Mouse (Mus musculus) MEL (cell line): ENCODE data around the gene Plk4. TPM values are rescaled to one million over a fixed set of nuclear protein-coding genes. Genes with fewer than 3 reads are reported as not detected.

Source experiments
- DNase-seq: peaks from one replicate; pipeline ENCODE4 v3.0.0; 2011; ENCODE audit warnings: low read depth, low spot score
- H3K27ac ChIP-seq: 2 replicates; pipeline ENCODE4 v1.5.1; 2012; ENCODE audit warnings: low read depth, mild to moderate bottlenecking, control low read depth, low read length, moderate library complexity; ENCODE audit not compliant: control insufficient read depth
- H3K27me3 ChIP-seq, 2 experiments: fragments of 150-350 bp in 1 of 2; sonication (generic) in 1 of 2; 2 replicates each; pipeline ENCODE4 v1.6.1; 2012; ENCODE audit warnings: low read length in 2 of 2, mild to moderate bottlenecking in 2 of 2, improper control_type of control experiment in 1 of 2, moderate library complexity in 1 of 2; ENCODE audit not compliant: insufficient read depth in 2 of 2, control insufficient read depth in 1 of 2
- H3K36me3 ChIP-seq, 2 experiments: 2 replicates each; pipeline ENCODE4 v1.6.1; 2012 to 2014; ENCODE audit warnings: low read length in 2 of 2, improper control_type of control experiment in 1 of 2, inconsistent platforms in 1 of 2, mild to moderate bottlenecking in 1 of 2; ENCODE audit not compliant: insufficient read depth in 2 of 2, control insufficient read depth in 1 of 2
- H3K4me1 ChIP-seq, 2 experiments: fragments of 150-350 bp in 1 of 2; sonication (generic) in 1 of 2; 2 replicates each; pipeline ENCODE4 v1.6.1; 2012; ENCODE audit warnings: low read length in 2 of 2, improper control_type of control experiment in 1 of 2, mild to moderate bottlenecking in 1 of 2; ENCODE audit not compliant: insufficient read depth in 2 of 2, control insufficient read depth in 1 of 2
- H3K4me3 ChIP-seq, 2 experiments: fragments of 150-350 bp in 1 of 2; sonication (generic) in 1 of 2; 2 replicates each; pipeline ENCODE4 v1.5.1; 2012; ENCODE audit warnings: low read depth in 2 of 2, low read length in 2 of 2, mild to moderate bottlenecking in 2 of 2, moderate library complexity in 2 of 2, control low read depth in 1 of 2, improper control_type of control experiment in 1 of 2; ENCODE audit not compliant: control insufficient read depth in 1 of 2, insufficient read depth in 1 of 2
- H3K79me2 ChIP-seq: 2 replicates; pipeline ENCODE4 v1.6.1; 2012; ENCODE audit warnings: mild to moderate bottlenecking, low read length, moderate library complexity; ENCODE audit not compliant: control insufficient read depth, poor library complexity, insufficient read depth
- H3K9ac ChIP-seq: 2 replicates; pipeline ENCODE4 v1.6.1; 2012; ENCODE audit warnings: low read depth, mild to moderate bottlenecking, control low read depth, low read length, moderate library complexity; ENCODE audit not compliant: control insufficient read depth, poor library complexity, severe bottlenecking
- H3K9me3 ChIP-seq: fragments of 150-350 bp; sonication (generic); replicated peaks from 2 replicates; pipeline ENCODE4 v1.6.1; 2012; ENCODE audit warnings: mild to moderate bottlenecking, low read length, improper control_type of control experiment, moderate library complexity; ENCODE audit not compliant: insufficient read depth
- BHLHE40 ChIP-seq: IDR thresholded peaks from 2 replicates; pipeline ENCODE4 v1.6.1; 2012; ENCODE audit warnings: low read depth, mild to moderate bottlenecking, inconsistent platforms, low read length, improper control_type of control experiment, borderline replicate concordance
- CHD1 ChIP-seq: IDR thresholded peaks from 2 replicates; pipeline ENCODE4 v1.6.1; 2012; ENCODE audit warnings: low read depth, mild to moderate bottlenecking, inconsistent platforms, low read length, improper control_type of control experiment
- E2F4 ChIP-seq: IDR thresholded peaks from 2 replicates; pipeline ENCODE4 v1.6.1; 2011; ENCODE audit warnings: low read depth, low read length, improper control_type of control experiment, borderline replicate concordance
- ELF1 ChIP-seq: IDR thresholded peaks from 2 replicates; pipeline ENCODE4 v1.6.1; 2014; ENCODE audit warnings: low read depth, mild to moderate bottlenecking, inconsistent platforms, low read length, improper control_type of control experiment, moderate library complexity
- EP300 ChIP-seq, 2 experiments: IDR thresholded peaks; 2 replicates each; pipeline ENCODE4 v1.6.1; 2011; ENCODE audit warnings: improper control_type of control experiment in 2 of 2, low read length in 2 of 2, low read depth in 1 of 2, mild to moderate bottlenecking in 1 of 2
- ETS1 ChIP-seq: IDR thresholded peaks from 2 replicates; pipeline ENCODE4 v1.6.1; 2012; ENCODE audit warnings: low read depth, mild to moderate bottlenecking, inconsistent platforms, low read length, improper control_type of control experiment, moderate library complexity
- GABPA ChIP-seq: IDR thresholded peaks from 2 replicates; pipeline ENCODE4 v1.6.1; 2012; ENCODE audit warnings: low read depth, mild to moderate bottlenecking, inconsistent platforms, low read length, improper control_type of control experiment, moderate library complexity
- GATA1 ChIP-seq: IDR thresholded peaks from 2 replicates; pipeline ENCODE4 v1.6.1; 2011; ENCODE audit warnings: low read depth, low read length, improper control_type of control experiment
- KAT2A ChIP-seq: conservative IDR thresholded peaks from 2 replicates; pipeline ENCODE4 v1.6.1; 2012; ENCODE audit warnings: low read depth, low read length, improper control_type of control experiment, inconsistent platforms
- MAFK ChIP-seq: IDR thresholded peaks from 2 replicates; pipeline ENCODE4 v1.6.1; 2011; ENCODE audit warnings: low read depth, mild to moderate bottlenecking, low read length, improper control_type of control experiment, borderline replicate concordance
- MAX ChIP-seq: IDR thresholded peaks from 2 replicates; pipeline ENCODE4 v1.6.1; 2011; ENCODE audit warnings: low read length, improper control_type of control experiment
- MAZ ChIP-seq: IDR thresholded peaks from 2 replicates; pipeline ENCODE4 v1.6.1; 2012; ENCODE audit warnings: low read depth, mild to moderate bottlenecking, inconsistent platforms, low read length, improper control_type of control experiment
- MXI1 ChIP-seq: IDR thresholded peaks from 2 replicates; pipeline ENCODE4 v1.6.1; 2011; ENCODE audit warnings: mild to moderate bottlenecking, low read depth, low read length, improper control_type of control experiment
- MYB ChIP-seq: IDR thresholded peaks from 2 replicates; pipeline ENCODE4 v1.6.1; 2011; ENCODE audit warnings: mild to moderate bottlenecking, low read depth, low read length, improper control_type of control experiment
- MYC ChIP-seq: IDR thresholded peaks from 2 replicates; pipeline ENCODE4 v1.6.1; 2011; ENCODE audit warnings: low read depth, mild to moderate bottlenecking, low read length, improper control_type of control experiment, moderate library complexity
- POLR2A ChIP-seq, 2 experiments: IDR thresholded peaks; 2 replicates each; pipeline ENCODE4 v1.6.1; 2011 to 2012; ENCODE audit warnings: low read length in 2 of 2, mild to moderate bottlenecking in 2 of 2, control low read depth in 1 of 2, improper control_type of control experiment in 1 of 2, low read depth in 1 of 2, moderate library complexity in 1 of 2; ENCODE audit not compliant: control insufficient read depth in 1 of 2, insufficient read depth in 1 of 2, poor library complexity in 1 of 2
- RAD21 ChIP-seq: IDR thresholded peaks from 2 replicates; pipeline ENCODE4 v1.6.1; 2011; ENCODE audit warnings: mild to moderate bottlenecking, low read depth, low read length, improper control_type of control experiment
- SIN3A ChIP-seq: IDR thresholded peaks from 2 replicates; pipeline ENCODE4 v1.6.1; 2012; ENCODE audit warnings: low read length, improper control_type of control experiment, inconsistent platforms
- SMC3 ChIP-seq: IDR thresholded peaks from 2 replicates; pipeline ENCODE4 v1.6.1; 2011; ENCODE audit warnings: low read depth, low read length, improper control_type of control experiment
- TAL1 ChIP-seq: IDR thresholded peaks from 2 replicates; pipeline ENCODE4 v1.6.1; 2012; ENCODE audit warnings: mild to moderate bottlenecking, inconsistent platforms, low read length, moderate library complexity, mixed read lengths
- TBP ChIP-seq: IDR thresholded peaks from 2 replicates; pipeline ENCODE4 v1.8.0; 2011; ENCODE audit warnings: low read depth, low read length, improper control_type of control experiment
- TCF12 ChIP-seq: IDR thresholded peaks from 2 replicates; pipeline ENCODE4 v1.6.1; 2014; ENCODE audit warnings: low read depth, mild to moderate bottlenecking, inconsistent platforms, low read length, improper control_type of control experiment, moderate library complexity
- USF1 ChIP-seq: IDR thresholded peaks from 2 replicates; pipeline ENCODE4 v1.6.1; 2014; ENCODE audit warnings: low read depth, mild to moderate bottlenecking, inconsistent platforms, low read length, improper control_type of control experiment, moderate library complexity
- USF2 ChIP-seq, 2 experiments: IDR thresholded peaks; 2 replicates each; pipeline ENCODE4 v1.6.1; 2011 to 2012; ENCODE audit warnings: improper control_type of control experiment in 2 of 2, low read length in 2 of 2, borderline replicate concordance in 1 of 2, inconsistent platforms in 1 of 2, low read depth in 1 of 2, mild to moderate bottlenecking in 1 of 2; ENCODE audit not compliant: insufficient read depth in 1 of 2
- ZKSCAN1 ChIP-seq: IDR thresholded peaks from 2 replicates; pipeline ENCODE4 v1.6.1; 2012; ENCODE audit warnings: low read depth, mild to moderate bottlenecking, inconsistent platforms, low read length, improper control_type of control experiment, moderate library complexity
- ZNF384 ChIP-seq: IDR thresholded peaks from 2 replicates; pipeline ENCODE4 v1.6.1; 2012; ENCODE audit warnings: low read depth, mild to moderate bottlenecking, inconsistent platforms, low read length, improper control_type of control experiment
- polyA plus RNA-seq, 2 experiments: library from polyadenylated mRNA; stranded (reverse) in 1 of 2; unstranded in 1 of 2; fragments of >175 nt in 1 of 2; fragments of >200 nt in 1 of 2; gene quantifications; 2 replicates each; pipeline versions ENCODE4 v1.2.1 to v1.2.4; 2012; ENCODE audit warnings: low replicate concordance in 2 of 2, low read depth in 1 of 2; ENCODE audit not compliant: insufficient read length in 2 of 2, insufficient read depth in 1 of 2, missing spikeins in 1 of 2
- total RNA-seq: library from RNA; depleted of rRNA; stranded (reverse); fragments of 300-350 nt; gene quantifications from 2 replicates; pipeline ENCODE4 v1.2.3, GENCODE M21; 2012

Plk4 gene
- total and polyA plus RNA-seq, 3 experiments = 57.6 to 381 (median 60.3) TPM

DNA sequence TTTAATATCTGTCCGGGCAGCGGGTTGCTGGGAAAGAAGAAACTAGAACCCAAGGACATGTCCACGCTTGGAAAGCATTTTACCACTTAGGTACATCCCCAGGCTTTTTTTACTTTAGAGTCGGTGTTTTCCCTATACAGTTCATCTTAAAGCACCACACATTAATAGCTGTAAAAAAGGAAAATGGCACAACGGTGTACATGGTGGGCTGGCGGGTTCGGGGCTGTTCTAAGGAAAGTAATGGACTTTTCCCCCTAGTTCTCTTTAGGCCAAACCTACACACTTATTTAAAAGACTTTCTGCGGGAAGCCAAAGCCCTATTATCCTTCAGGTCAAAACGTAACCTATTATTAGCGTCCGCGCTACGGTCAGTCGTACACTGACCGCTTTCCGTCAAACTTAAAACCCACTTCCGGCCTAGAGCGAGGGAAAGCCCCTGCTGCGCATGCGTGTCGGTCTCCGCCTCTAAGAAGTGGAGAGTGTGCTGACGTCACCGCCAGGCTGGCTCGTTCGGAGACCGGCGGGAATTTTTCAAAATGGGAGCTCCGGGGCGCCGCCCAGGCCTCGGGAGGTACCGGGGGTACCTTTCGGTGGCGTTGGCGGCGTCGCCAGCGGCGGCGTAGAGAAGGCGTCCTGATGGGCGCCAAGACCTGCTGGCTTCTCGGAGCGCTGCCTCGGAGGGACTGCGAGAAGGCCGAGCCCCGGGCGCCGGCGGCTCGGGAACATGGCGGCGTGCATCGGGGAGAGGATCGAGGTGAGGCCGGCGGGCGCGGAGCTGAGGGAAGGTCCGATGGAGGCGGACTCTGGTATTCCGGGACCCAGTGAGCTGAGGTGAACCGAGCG, at the start of gene Plk4 (continued):
- no peak for TF ChIP-seq EP300 (IDR thresholded peaks at IDR 0.05; ENCODE audit: low read depth in 1 of 2, low read length in 2 of 2)
- no peak for TF ChIP-seq BHLHE40
- TF ChIP-seq USF2 (IDR thresholded peaks at IDR 0.05; ENCODE audit: borderline replicate concordance in 1 of 2, insufficient read depth in 1 of 2, low read depth in 1 of 2, low read length in 2 of 2) = no peak
- no peak for TF ChIP-seq ZNF384

DNA sequence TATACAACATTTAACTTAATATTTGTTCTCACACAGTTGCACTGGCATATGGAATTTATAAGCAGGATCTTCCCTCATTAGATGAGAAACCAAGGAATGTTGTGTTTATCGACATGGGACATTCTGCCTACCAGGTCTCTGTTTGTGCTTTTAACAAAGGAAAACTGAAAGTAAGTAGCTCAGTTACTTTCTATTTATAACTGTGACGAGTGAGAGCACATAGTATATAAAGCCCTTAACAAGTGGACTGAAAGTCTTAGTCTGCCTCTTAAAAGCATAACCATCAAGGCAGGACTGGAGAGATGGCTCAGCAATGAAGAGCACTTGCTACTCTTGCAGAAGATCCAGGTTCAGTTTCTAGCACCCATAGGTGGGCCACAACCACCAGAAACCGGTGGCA, 39.1 kb upstream of the Plk4 start:
- H3K27ac ChIP-seq = no peak overlapping the region
- H3K27me3 ChIP-seq = no peaks in the 10 kb centered on the region
- peaks cover 0 to 17% of the 10 kb centered on the region in 2 experiments; a peak in 3 of 4 replicates for H3K36me3 ChIP-seq
- no peak overlapping the region for H3K4me3 ChIP-seq
- no peak for TF ChIP-seq MAX
- no peak for TF ChIP-seq CHD1
- TF ChIP-seq ETS1 = no peak
- no peak for TF ChIP-seq TAL1
- no peak for TF ChIP-seq MYB
- no peak for TF ChIP-seq TCF12
- no peak for TF ChIP-seq MAZ
- no peak for TF ChIP-seq USF1
- TF ChIP-seq RAD21 = no peak
- TF ChIP-seq KAT2A = no peak
- no peak for TF ChIP-seq POLR2A (IDR thresholded peaks at IDR 0.05; ENCODE audit: control insufficient read depth in 1 of 2, insufficient read depth in 1 of 2, low read depth in 1 of 2, low read length in 2 of 2, poor library complexity in 1 of 2)
- no peak for TF ChIP-seq GABPA
- no peaks in the 10 kb centered on the region for H3K79me2 ChIP-seq
- H3K9me3 ChIP-seq = no peaks in the 10 kb centered on the region
- no peak overlapping the region for H3K9ac ChIP-seq
- H3K4me1 ChIP-seq = no peaks in the 10 kb centered on the region
- no peak for DNase-seq

DNA sequence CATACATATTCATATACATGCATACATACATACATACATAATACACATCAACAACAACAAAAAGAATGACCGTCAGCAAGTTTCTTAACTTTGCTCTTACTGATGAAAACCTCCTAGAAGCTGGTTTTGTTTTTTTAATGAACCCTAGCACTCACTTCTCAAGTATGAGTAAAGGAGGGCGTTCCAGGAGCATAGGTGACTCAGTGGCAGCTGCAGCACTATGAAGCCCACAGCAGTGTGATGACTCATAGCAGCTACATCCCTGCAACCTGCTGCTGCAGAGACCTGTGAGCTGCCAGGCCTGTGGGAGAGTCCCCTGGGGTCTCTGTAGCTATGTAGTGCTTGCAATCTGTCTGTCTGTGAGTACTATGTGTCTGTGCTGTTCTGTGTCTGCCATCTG, 38.5 kb upstream of the Plk4 start:
- H3K4me3 ChIP-seq = no peak overlapping the region
- no peaks in the 10 kb centered on the region for H3K79me2 ChIP-seq
- H3K36me3 ChIP-seq = peaks cover 0 to 20% of the 10 kb centered on the region in 2 experiments; a peak in 3 of 4 replicates
- H3K27ac ChIP-seq = no peak overlapping the region
- H3K4me1 ChIP-seq = no peaks in the 10 kb centered on the region
- H3K27me3 ChIP-seq = no peaks in the 10 kb centered on the region
- DNase-seq = no peak
- H3K9ac ChIP-seq = no peak overlapping the region
- TF ChIP-seq GABPA (no peak), MYC (no peak), SMC3 (no peak), TCF12 (no peak), USF2 (IDR thresholded peaks at IDR 0.05; ENCODE audit: borderline replicate concordance in 1 of 2, insufficient read depth in 1 of 2, low read depth in 1 of 2, low read length in 2 of 2) (no peak), E2F4 (no peak), EP300 (IDR thresholded peaks at IDR 0.05; ENCODE audit: low read depth in 1 of 2, low read length in 2 of 2) (no peak), TBP (no peak), MAFK (no peak), ELF1 (no peak), GATA1 (no peak), ZKSCAN1 (no peak), TAL1 (no peak), RAD21 (no peak), SIN3A (no peak), MXI1 (no peak)
- TF ChIP-seq, all 39 proteins: peak for 0
- H3K9me3 ChIP-seq = no peaks in the 10 kb centered on the region
